Mouse (Mus musculus): ENCODE results near the gene Mbtd1. TPM values are rescaled to one million over a fixed set of nuclear protein-coding genes. Genes with fewer than 3 reads are reported as not detected.

Gene Mbtd1
- total RNA-seq, 4 experiments from 2014 or later: 25.4 to 38.4 (median 30.7) TPM

GRCm38 (mm10) chr11:93948887-93949567, 63.4 kb downstream of the Mbtd1 start:
- no peak for DNase-seq

GRCm38 (mm10) chr11:93950045-93950444, 64.4 kb downstream of the Mbtd1 start:
- no peak for DNase-seq

- no peak for DNase-seq
Measured at GRCm38 (mm10) chr11:93952376-93952775, 66.7 kb downstream of the Mbtd1 start.

GRCm38 (mm10) chr11:93954738-93955255, 69.1 kb downstream of the Mbtd1 start:
- no peak for DNase-seq

- peak; percentile 93 for DNase-seq
Measured at GRCm38 (mm10) chr11:93955256-93956150, 69.9 kb downstream of the Mbtd1 start.

- DNase-seq: no peak
Measured at GRCm38 (mm10) chr11:93956159-93956558, 70.5 kb downstream of the Mbtd1 start, which contains the start of gene Nme2. TSS of gene Nme2 (minus strand) at chr11:93956259.

GRCm38 (mm10) chr11:93957031-93957555, 71.4 kb downstream of the Mbtd1 start:
- no peak for DNase-seq

- DNase-seq: no peak
Measured at GRCm38 (mm10) chr11:93957746-93958145, 72.1 kb downstream of the Mbtd1 start.

GRCm38 (mm10) chr11:93961482-93961881, 75.8 kb downstream of the Mbtd1 start:
- no peak for DNase-seq

GRCm38 (mm10) chr11:93963013-93963412, 77.4 kb downstream of the Mbtd1 start:
- DNase-seq: no peak

GRCm38 (mm10) chr11:93965391-93965790, 79.7 kb downstream of the Mbtd1 start:
- DNase-seq: no peak

GRCm38 (mm10) chr11:93967381-93967780, 81.7 kb downstream of the Mbtd1 start:
- DNase-seq: no peak

GRCm38 (mm10) chr11:93968005-93968847, 82.6 kb downstream of the Mbtd1 start, which contains the start of the genes Gm20390 and Nme1:
TSS of gene Gm20390 (minus strand) at chr11:93968293.
TSS of gene Nme1 (minus strand) at chr11:93968521.
- DNase-seq: peak; percentile 95

GRCm38 (mm10) chr11:93968848-93969128, 83.1 kb downstream of the Mbtd1 start:
- no peak for DNase-seq

GRCm38 (mm10) chr11:93969171-93969570, 83.5 kb downstream of the Mbtd1 start:
- no peak for DNase-seq

GRCm38 (mm10) chr11:93969799-93970198, 84.1 kb downstream of the Mbtd1 start:
- DNase-seq: no peak

GRCm38 (mm10) chr11:93972951-93973350, 87.3 kb downstream of the Mbtd1 start:
- no peak for DNase-seq

GRCm38 (mm10) chr11:93979502-93980049, 93.9 kb downstream of the Mbtd1 start:
- DNase-seq: no peak

- DNase-seq: no peak
Measured at GRCm38 (mm10) chr11:93984619-93985018, 99.0 kb downstream of the Mbtd1 start.

- DNase-seq: no peak
Measured at GRCm38 (mm10) chr11:93985265-93985664, 99.6 kb downstream of the Mbtd1 start.

- no peak for DNase-seq
Measured at GRCm38 (mm10) chr11:93986298-93986697, 100.6 kb downstream of the Mbtd1 start.

- DNase-seq: no peak
Measured at GRCm38 (mm10) chr11:93987026-93987425, 101.4 kb downstream of the Mbtd1 start.

All from adrenal gland, adult 8-10 months (tissue).